ENCODE assay signal across 19 mouse cellular contexts in the genomic region with DNA sequence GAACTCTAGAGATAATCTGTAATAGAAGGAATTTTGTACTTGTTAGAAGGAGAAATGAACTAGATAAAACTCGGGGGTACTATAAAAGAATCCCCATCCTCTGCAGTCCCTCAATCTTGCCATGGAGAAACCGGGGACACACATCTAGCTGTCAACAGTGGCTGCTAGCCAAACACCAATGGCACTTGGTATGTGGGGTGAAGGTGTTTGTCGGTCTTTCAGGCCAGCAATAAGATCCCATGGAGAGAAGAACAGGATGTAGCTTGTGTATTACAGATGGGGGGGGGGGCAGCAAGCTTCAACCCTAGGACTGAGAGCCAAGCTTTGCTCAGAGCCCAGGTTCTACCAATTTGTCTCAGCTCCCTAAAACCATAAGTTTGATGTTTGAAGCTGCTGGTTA.
DNase-seq lines count a peak whose midpoint lies in the region; ATAC-seq and TF ChIP-seq lines count a peak whose summit lies in the region.
"Had no signal": no experiment of that assay in that cellular context is flagged by ENCODE, and none has a peak within 500 bp of the region (broad histone marks: within the 10 kb centered on the region; RNA-seq: fewer than 3 reads in every experiment).

No protein-coding gene starts in this region.

- no peak for ATAC-seq in forebrain, embryonic 15.5 days (replicated peaks)
- ATAC-seq in forebrain, postnatal 0 days: no peak
- no peak for ATAC-seq in hindbrain, embryonic 15.5 days (ENCODE audit: low FRiP score, low read depth)
- no peak for ATAC-seq in hindbrain, embryonic 11.5 days (ENCODE audit: low FRiP score)
- ATAC-seq: activated CD4-positive, CD25-positive, alpha-beta regulatory T cell, adult 4 months; intestine, postnatal 0 days had no signal

- H3K27ac ChIP-seq in forebrain, embryonic 15.5 days (replicated peaks): peak overlapping the region; percentile 31
- no peak overlapping the region for H3K27ac ChIP-seq in forebrain, postnatal 0 days (ENCODE audit: low read depth, low read length)
- H3K27ac ChIP-seq in hindbrain, embryonic 15.5 days (replicated peaks): 0 out of 2 replicates have a peak overlapping the region, but pooled peaks have one; percentile 30
- H3K27ac ChIP-seq in hindbrain, embryonic 11.5 days (ENCODE audit: low read depth, low read length): no peak overlapping the region
- H3K27ac ChIP-seq: embryonic facial prominence, embryonic 12.5 days; embryonic facial prominence, embryonic 15.5 days; hindbrain, embryonic 10.5 days; hindbrain, embryonic 14.5 days had no signal

- DNase-seq in forebrain, postnatal 0 days: no peak
- DNase-seq in hindbrain, embryonic 11.5 days (ENCODE audit: low spot score): no peak
- peak; percentile 49 for DNase-seq in adipocyte (ENCODE audit: low spot score)
- no peak for DNase-seq in kidney, adult 18-20 months
- DNase-seq: cerebellum, adult 11 months; cerebellum, adult 2 months; cerebellum, adult 9-11 months; cerebellum, postnatal 25 days; gastrocnemius, postnatal 10 days; kidney, adult 8-10 months had no signal

- no peaks in the 10 kb centered on the region for H3K27me3 ChIP-seq in forebrain, embryonic 15.5 days
- H3K27me3 ChIP-seq in forebrain, postnatal 0 days (ENCODE audit: insufficient read depth, low read length): no peaks in the 10 kb centered on the region
- no peaks in the 10 kb centered on the region for H3K27me3 ChIP-seq in hindbrain, embryonic 15.5 days
- no peaks in the 10 kb centered on the region for H3K27me3 ChIP-seq in hindbrain, embryonic 11.5 days (ENCODE audit: control insufficient read depth, insufficient read depth, low read length)
- H3K27me3 ChIP-seq: embryonic facial prominence, embryonic 12.5 days; embryonic facial prominence, embryonic 15.5 days had no signal

- no peak overlapping the region for H3K4me3 ChIP-seq in forebrain, embryonic 15.5 days
- no peak overlapping the region for H3K4me3 ChIP-seq in forebrain, postnatal 0 days (ENCODE audit: low read depth, low read length)
- no peak overlapping the region for H3K4me3 ChIP-seq in hindbrain, embryonic 15.5 days
- H3K4me3 ChIP-seq in hindbrain, embryonic 11.5 days (ENCODE audit: low read depth, low read length): no peak overlapping the region
- H3K4me3 ChIP-seq: embryonic facial prominence, embryonic 12.5 days; embryonic facial prominence, embryonic 15.5 days; hindbrain, embryonic 10.5 days had no signal

- no peak for TF ChIP-seq CTCF in forebrain, postnatal 0 days (IDR thresholded peaks at IDR 0.05; ENCODE audit: low read depth)

- no peaks in the 10 kb centered on the region for H3K36me3 ChIP-seq in forebrain, embryonic 15.5 days
- no peaks in the 10 kb centered on the region for H3K36me3 ChIP-seq in forebrain, postnatal 0 days (ENCODE audit: insufficient read depth)
- no peaks in the 10 kb centered on the region for H3K36me3 ChIP-seq in hindbrain, embryonic 15.5 days
- no peaks in the 10 kb centered on the region for H3K36me3 ChIP-seq in hindbrain, embryonic 11.5 days (ENCODE audit: control insufficient read depth, insufficient read depth, low read length)
- H3K36me3 ChIP-seq: embryonic facial prominence, embryonic 12.5 days; embryonic facial prominence, embryonic 15.5 days; hindbrain, embryonic 10.5 days had no signal

- H3K4me2 ChIP-seq in forebrain, embryonic 15.5 days (replicated peaks): no peak overlapping the region
- H3K4me2 ChIP-seq in forebrain, postnatal 0 days (ENCODE audit: low read depth): no peak overlapping the region
- H3K4me2 ChIP-seq in hindbrain, embryonic 15.5 days: no peak overlapping the region
- H3K4me2 ChIP-seq in hindbrain, embryonic 11.5 days (replicated peaks; ENCODE audit: low read depth, low read length): no peak overlapping the region
- H3K4me2 ChIP-seq: embryonic facial prominence, embryonic 12.5 days; embryonic facial prominence, embryonic 15.5 days; heart, embryonic 11.5 days; hindbrain, embryonic 14.5 days had no signal

- no peak overlapping the region for H3K9ac ChIP-seq in forebrain, embryonic 15.5 days (replicated peaks)
- no peak overlapping the region for H3K9ac ChIP-seq in forebrain, postnatal 0 days
- no peak overlapping the region for H3K9ac ChIP-seq in hindbrain, embryonic 15.5 days
- no peak overlapping the region for H3K9ac ChIP-seq in hindbrain, embryonic 11.5 days (ENCODE audit: low read depth, low read length)
- H3K9ac ChIP-seq: embryonic facial prominence, embryonic 12.5 days; embryonic facial prominence, embryonic 15.5 days; hindbrain, embryonic 14.5 days had no signal

- peaks cover 36% of the 10 kb centered on the region for H3K4me1 ChIP-seq in forebrain, embryonic 15.5 days
- no peaks in the 10 kb centered on the region; the same call in 1 of the 2 replicates for H3K4me1 ChIP-seq in forebrain, postnatal 0 days (ENCODE audit: insufficient read depth)
- peaks cover 20% of the 10 kb centered on the region for H3K4me1 ChIP-seq in hindbrain, embryonic 15.5 days (replicated peaks)
- no peaks in the 10 kb centered on the region for H3K4me1 ChIP-seq in hindbrain, embryonic 11.5 days (replicated peaks; ENCODE audit: control insufficient read depth, insufficient read depth, low read length)

- WGBS in forebrain, embryonic 15.5 days: 38% methylated on average over 3 of the region's 3 CpGs
- WGBS in forebrain, postnatal 0 days: 20% methylated on average over 3 of the region's 3 CpGs
- WGBS in hindbrain, embryonic 15.5 days: 54% methylated on average over 3 of the region's 3 CpGs
- 74% methylated on average over 3 of the region's 3 CpGs for WGBS in hindbrain, embryonic 11.5 days

- H3K9me3 ChIP-seq in forebrain, embryonic 15.5 days: no peaks in the 10 kb centered on the region
- no peaks in the 10 kb centered on the region for H3K9me3 ChIP-seq in forebrain, postnatal 0 days (ENCODE audit: low read length)
- H3K9me3 ChIP-seq in hindbrain, embryonic 15.5 days: no peaks in the 10 kb centered on the region
- H3K9me3 ChIP-seq in hindbrain, embryonic 11.5 days (ENCODE audit: control insufficient read depth, low read length): no peaks in the 10 kb centered on the region
- H3K9me3 ChIP-seq: embryonic facial prominence, embryonic 12.5 days; embryonic facial prominence, embryonic 15.5 days had no signal

Comparison
In these comparisons a context has a peak if more than half of its experiments do, and no peak if none do; other contexts are left out.
1. H3K27ac ChIP-seq: peak in forebrain, embryonic 15.5 days (single experiment) and hindbrain, embryonic 15.5 days (single experiment); none in forebrain, postnatal 0 days (single experiment) and hindbrain, embryonic 11.5 days (single experiment).